Mouse (Mus musculus): ENCODE data around the gene Tnfrsf9.

Gene Tnfrsf9

DNA sequence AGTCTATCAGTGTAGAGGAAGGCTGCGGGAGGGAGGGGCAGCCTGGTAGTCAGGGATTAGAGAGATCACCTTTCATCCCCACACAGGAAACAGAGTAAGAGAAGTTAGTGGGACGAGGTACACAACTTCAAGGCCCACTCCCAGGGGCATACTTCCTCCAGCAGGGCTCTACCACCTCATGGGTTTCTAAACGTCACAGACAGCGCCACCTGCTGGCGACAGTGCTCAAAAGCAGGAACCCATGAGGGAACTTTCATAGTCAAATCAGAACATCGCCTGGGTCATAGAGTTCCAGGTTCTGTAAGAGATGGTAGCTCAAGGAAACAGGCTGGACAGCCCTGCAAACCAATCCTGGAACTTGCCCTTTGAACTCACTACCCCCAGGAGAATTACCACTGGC is 75.8 kb downstream of the Tnfrsf9 start:
- DNase-seq (ENCODE audit: low read depth) = peak; percentile 75

Measured in induced T-regulatory cell, adult 2 months (primary cell).